22 mouse cellular contexts compared by ENCODE assay signal in genomic region chr2:34945580-34945979, GRCm38 (mm10). TPM values are rescaled to one million over a fixed set of nuclear protein-coding genes. Genes with fewer than 3 reads are reported as not detected.
DNase-seq lines count a peak whose midpoint lies in the region; ATAC-seq and TF ChIP-seq lines count a peak whose summit lies in the region.
"Had no signal": no experiment of that assay in that cellular context is flagged by ENCODE, and none has a peak within 500 bp of the region (broad histone marks: within the 10 kb centered on the region; RNA-seq: fewer than 3 reads in every experiment).

No protein-coding gene starts in this region.

- no peak overlapping the region for H3K4me2 ChIP-seq in CH12.LX (ENCODE audit: insufficient read depth, low read depth, poor library complexity, severe bottlenecking)
- H3K4me2 ChIP-seq in forebrain, embryonic 15.5 days (replicated peaks) = no peak overlapping the region
- H3K4me2 ChIP-seq in neural tube, embryonic 15.5 days = no peak overlapping the region
- H3K4me2 ChIP-seq: embryonic facial prominence, embryonic 15.5 days; hindbrain, embryonic 12.5 days; intestine, embryonic 15.5 days had no signal

- no peak for TF ChIP-seq CTCF in lung, adult 2 months (IDR thresholded peaks at IDR 0.05; ENCODE audit: insufficient read depth, low read length)
- TF ChIP-seq CTCF in CH12.LX (conservative IDR thresholded peaks at IDR 0.05 in 1 of 2, IDR thresholded peaks at IDR 0.05 in 1 of 2; ENCODE audit: low read depth in 2 of 2, low read length in 2 of 2) = no peak

- WGBS in lung, adult 2 months = 81% methylated on average over 4 of the region's 4 CpGs
- 74% methylated on average over 4 of the region's 4 CpGs for WGBS in forebrain, embryonic 15.5 days
- WGBS in neural tube, embryonic 15.5 days = 68% methylated on average over 4 of the region's 4 CpGs

- H3K27me3 ChIP-seq in CH12.LX (replicated peaks) = no peaks in the 10 kb centered on the region
- no peaks in the 10 kb centered on the region for H3K27me3 ChIP-seq in forebrain, embryonic 15.5 days
- no peaks in the 10 kb centered on the region; the same call in 1 of the 2 replicates for H3K27me3 ChIP-seq in neural tube, embryonic 15.5 days (replicated peaks)
- H3K27me3 ChIP-seq: hindbrain, embryonic 12.5 days had no signal

- TF ChIP-seq POLR2A in lung, adult 2 months (IDR thresholded peaks at IDR 0.05; ENCODE audit: borderline replicate concordance, extremely low read depth, low read depth, low read length) = no peak
- no peak for TF ChIP-seq POLR2A in CH12.LX (IDR thresholded peaks at IDR 0.05; ENCODE audit: low read depth, low read length)

- peak; percentile 16 for ATAC-seq in activated CD4-positive, CD25-positive, alpha-beta regulatory T cell, adult 4 months
- ATAC-seq in forebrain, embryonic 15.5 days (replicated peaks) = no peak
- no peak for ATAC-seq in neural tube, embryonic 15.5 days (ENCODE audit: low FRiP score)
- ATAC-seq: forebrain, embryonic 16.5 days; hindbrain, embryonic 16.5 days; intestine, embryonic 15.5 days had no signal

- H3K9me3 ChIP-seq in CH12.LX (replicated peaks; ENCODE audit: low read length) = no peaks in the 10 kb centered on the region
- H3K9me3 ChIP-seq in forebrain, embryonic 15.5 days = no peaks in the 10 kb centered on the region
- H3K9me3 ChIP-seq in neural tube, embryonic 15.5 days (replicated peaks) = no peaks in the 10 kb centered on the region
- H3K9me3 ChIP-seq: embryonic facial prominence, embryonic 15.5 days; hindbrain, embryonic 12.5 days; intestine, embryonic 15.5 days had no signal

- no peak for TF ChIP-seq RAD21 in CH12.LX (IDR thresholded peaks at IDR 0.05; ENCODE audit: low read depth, low read length)

- in situ Hi-C loops in CH12.LX (cut with MboI; ENCODE audit: low pct_ligation_motif_present, low pct_unique_long_range_greater_than_20kb, low sequenced_read_pairs) = no loop called here

- peak; percentile 3 for DNase-seq in lung, adult 2 months
- DNase-seq in lung, postnatal 10 days = no peak
- DNase-seq in CD4-positive helper T cell, adult 2 months (ENCODE audit: low read depth, low spot score) = peak; percentile 50
- DNase-seq in CH12.LX (ENCODE audit: extremely low read depth) = no peak
- DNase-seq: adrenal gland, postnatal 10 days; cerebellum, adult 11 months; cerebellum, adult 8-10 months; cerebellum, postnatal 14 days; embryo, embryonic 11 days; gastrocnemius, postnatal 10 days; heart, adult 18-20 months; heart, postnatal 10 days; heart, postnatal 4 days had no signal

- peaks cover 81 to 89% of the 10 kb centered on the region in 2 experiments for H3K36me3 ChIP-seq in CH12.LX (replicated peaks in 1 of 2; ENCODE audit: control insufficient read depth in 1 of 2, insufficient read depth in 1 of 2, low read length in 1 of 2)
- no peaks in the 10 kb centered on the region for H3K36me3 ChIP-seq in forebrain, embryonic 15.5 days
- no peaks in the 10 kb centered on the region for H3K36me3 ChIP-seq in neural tube, embryonic 15.5 days
- H3K36me3 ChIP-seq: embryonic facial prominence, embryonic 15.5 days; hindbrain, embryonic 12.5 days; intestine, embryonic 15.5 days had no signal

- H3K4me1 ChIP-seq in lung, adult 2 months (ENCODE audit: control insufficient read depth, insufficient read depth, low read length) = no peaks in the 10 kb centered on the region
- peaks cover 22 to 75% of the 10 kb centered on the region in 2 experiments for H3K4me1 ChIP-seq in CH12.LX (ENCODE audit: control insufficient read depth in 1 of 2, insufficient read depth in 2 of 2)
- H3K4me1 ChIP-seq in forebrain, embryonic 15.5 days = no peaks in the 10 kb centered on the region
- H3K4me1 ChIP-seq in neural tube, embryonic 15.5 days = no peaks in the 10 kb centered on the region
- H3K4me1 ChIP-seq: intestine, embryonic 15.5 days had no signal

- H3K27ac ChIP-seq in CH12.LX (ENCODE audit: insufficient read depth, low read depth) = peak overlapping the region; percentile 61; the same call in 1 of the 2 replicates
- H3K27ac ChIP-seq in forebrain, embryonic 15.5 days (replicated peaks) = no peak overlapping the region
- no peak overlapping the region for H3K27ac ChIP-seq in neural tube, embryonic 15.5 days (replicated peaks)
- H3K27ac ChIP-seq: embryonic facial prominence, embryonic 15.5 days; hindbrain, embryonic 12.5 days; intestine, embryonic 15.5 days had no signal

- H3K79me2 ChIP-seq in CH12.LX (replicated peaks; ENCODE audit: control insufficient read depth, extremely low read depth, insufficient read depth, poor library complexity, severe bottlenecking) = peaks cover 18% of the 10 kb centered on the region

- no peak for TF ChIP-seq EP300 in CH12.LX (IDR thresholded peaks at IDR 0.05; ENCODE audit: low read length)

- H3K9ac ChIP-seq in CH12.LX (ENCODE audit: insufficient read depth, low read depth) = no peak overlapping the region
- no peak overlapping the region for H3K9ac ChIP-seq in forebrain, embryonic 15.5 days (replicated peaks)
- no peak overlapping the region for H3K9ac ChIP-seq in neural tube, embryonic 15.5 days (replicated peaks)
- H3K9ac ChIP-seq: embryonic facial prominence, embryonic 15.5 days; hindbrain, embryonic 12.5 days; intestine, embryonic 15.5 days had no signal

- dilution Hi-C loops in CH12.LX (cut with MboI; ENCODE audit: extremely low pct_ligation_motif_present, extremely low pct_unique_long_range_greater_than_20kb, low sequenced_read_pairs) = no loop called here

- H3K4me3 ChIP-seq in lung, adult 2 months (replicated peaks; ENCODE audit: extremely low read depth, low read depth, low read length) = no peak overlapping the region
- H3K4me3 ChIP-seq in CH12.LX (replicated peaks in 1 of 3; ENCODE audit: low read depth in 2 of 3, low read length in 2 of 3, poor library complexity in 1 of 3) = no peak overlapping the region
- no peak overlapping the region for H3K4me3 ChIP-seq in forebrain, embryonic 15.5 days
- no peak overlapping the region for H3K4me3 ChIP-seq in neural tube, embryonic 15.5 days (replicated peaks)
- H3K4me3 ChIP-seq: embryonic facial prominence, embryonic 15.5 days; erythroblast, embryonic 14.5 days; hindbrain, embryonic 12.5 days; intestine, embryonic 15.5 days had no signal

TF ChIP-seq in CH12.LX, 34 proteins besides CTCF, POLR2A, EP300 and RAD21:
- TF ChIP-seq MAFK (IDR thresholded peaks at IDR 0.05; ENCODE audit: insufficient replicate concordance, low read length) (peak; percentile 96), NRF1 (IDR thresholded peaks at IDR 0.05; ENCODE audit: low read depth, low read length) (no peak), ETS1 (conservative IDR thresholded peaks at IDR 0.05; ENCODE audit: low read depth, low read length) (0 out of 2 replicates have a peak, but pooled peaks have one; percentile 18)

RNA-seq across cellular contexts. Expression of gene Traf1, which starts 16.0 kb away (rescaled TPM):
- 52.3 and 59.6 TPM in 2 replicates for polyA plus RNA-seq in lung, adult 2 months (2012; rRNA removed)
- 99.2 and 151 TPM in 2 replicates for total RNA-seq in CH12.LX (2012; rRNA removed)
- total RNA-seq in CH12.LX (2014; rRNA removed) = 58.8 and 66.9 TPM in 2 replicates
- polyA plus RNA-seq in CH12.LX (2012; ENCODE audit: insufficient read length, low read depth) = 46.4 and 47.9 TPM in 2 replicates
- 100 to 1,000 TPM; 213 to 237 TPM for polyA plus RNA-seq in activated CD4-positive, CD25-positive, alpha-beta regulatory T cell, adult 4 months (2017; shearing (Covaris generic))
- 0.46 and 1.6 TPM in 2 replicates for polyA plus RNA-seq in forebrain, embryonic 15.5 days (2015; fragmentation: Nextera tagmentation; extraction: Ambion mirVana)
- 3.9 and 5.4 TPM in 2 replicates for polyA plus RNA-seq in neural tube, embryonic 15.5 days (2015; fragmentation: Nextera tagmentation; extraction: Ambion mirVana)
- polyA plus RNA-seq: erythroblast, embryonic 14.5 days had no signal

RNA-seq across cellular contexts. Expression of gene Phf19, which starts 31.8 kb away (rescaled TPM):
- polyA plus RNA-seq in lung, adult 2 months (2012; rRNA removed) = 1.1 and 1.5 TPM in 2 replicates
- total RNA-seq in CH12.LX (2012; rRNA removed) = 16.8 and 17.0 TPM in 2 replicates
- total RNA-seq in CH12.LX (2014; rRNA removed) = 20.5 and 25.0 TPM in 2 replicates
- 25.4 and 27.9 TPM in 2 replicates for polyA plus RNA-seq in CH12.LX (2012; ENCODE audit: insufficient read length, low read depth)
- polyA plus RNA-seq in activated CD4-positive, CD25-positive, alpha-beta regulatory T cell, adult 4 months (2017; shearing (Covaris generic)) = 1 to 10 TPM; 1.2 to 1.8 TPM
- polyA plus RNA-seq in forebrain, embryonic 15.5 days (2015; fragmentation: Nextera tagmentation; extraction: Ambion mirVana) = 5.2 and 6.5 TPM in 2 replicates
- 2.2 and 3.5 TPM in 2 replicates for polyA plus RNA-seq in neural tube, embryonic 15.5 days (2015; fragmentation: Nextera tagmentation; extraction: Ambion mirVana)

Comparison
In these comparisons a context has a peak if more than half of its experiments do, and no peak if none do; other contexts are left out.
1. DNase-seq: peak in lung, adult 2 months (single experiment) and CD4-positive helper T cell, adult 2 months (single experiment); none in lung, postnatal 10 days (single experiment) and CH12.LX (single experiment).